Mouse (Mus musculus): Measurements from ENCODE around the gene Btrc.
A peak's percentile ranks its signal among the peaks of the same experiment; 100 is the strongest.

The Btrc gene

DNA sequence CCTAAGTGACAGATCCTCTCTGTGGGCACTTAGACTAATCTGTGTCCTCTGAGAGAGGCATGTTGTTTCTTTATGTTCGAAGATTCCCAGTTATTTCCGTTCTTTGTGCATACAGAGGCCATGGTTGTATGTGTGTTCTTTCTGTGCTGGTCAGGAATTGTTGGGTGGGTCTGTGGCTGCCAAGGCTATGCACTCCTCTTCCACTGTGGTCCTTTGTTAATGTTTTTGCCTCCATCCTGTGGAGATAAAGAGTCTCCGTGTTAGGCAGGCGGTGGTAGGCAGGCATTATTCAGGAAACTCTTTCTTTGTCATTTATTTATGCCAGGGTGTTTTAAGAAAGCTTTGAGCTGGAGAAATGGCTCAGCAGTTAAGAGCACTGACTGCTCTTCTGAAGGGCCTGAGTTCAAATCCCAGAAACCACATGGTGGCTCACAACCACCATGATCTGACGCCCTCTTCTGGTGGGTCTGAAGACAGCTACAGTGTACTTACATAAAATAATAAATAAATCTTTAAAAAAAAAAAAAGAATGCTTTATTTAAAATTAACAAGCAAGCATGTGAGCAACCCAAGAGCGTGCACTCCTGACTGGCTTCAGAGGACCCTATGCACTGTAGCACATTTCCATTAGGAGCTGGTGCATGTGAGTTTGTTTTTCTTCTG lies 67.6 kb downstream of the Btrc start:
- DNase-seq: no peak

DNA sequence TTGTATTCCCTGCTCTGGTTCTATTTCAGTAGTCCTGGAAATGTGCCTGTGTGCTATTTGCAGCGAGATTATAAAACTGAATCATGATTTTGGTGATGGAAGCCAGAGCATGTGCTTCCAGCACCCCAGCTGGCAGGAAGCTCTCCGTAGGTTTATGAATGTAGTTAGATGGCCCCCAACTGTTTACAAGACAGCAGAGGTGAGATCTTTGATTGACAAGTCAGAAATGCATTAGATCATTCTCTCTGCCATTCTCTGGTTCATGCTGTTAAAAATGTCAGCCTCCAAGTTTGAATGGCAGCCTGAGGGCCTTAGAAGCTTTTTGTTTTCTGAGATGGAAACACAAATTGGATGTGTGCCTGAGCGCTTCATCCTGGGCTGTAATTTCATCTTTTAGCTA lies 68.8 kb downstream of the Btrc start:
- peak; percentile 19 for DNase-seq

DNA sequence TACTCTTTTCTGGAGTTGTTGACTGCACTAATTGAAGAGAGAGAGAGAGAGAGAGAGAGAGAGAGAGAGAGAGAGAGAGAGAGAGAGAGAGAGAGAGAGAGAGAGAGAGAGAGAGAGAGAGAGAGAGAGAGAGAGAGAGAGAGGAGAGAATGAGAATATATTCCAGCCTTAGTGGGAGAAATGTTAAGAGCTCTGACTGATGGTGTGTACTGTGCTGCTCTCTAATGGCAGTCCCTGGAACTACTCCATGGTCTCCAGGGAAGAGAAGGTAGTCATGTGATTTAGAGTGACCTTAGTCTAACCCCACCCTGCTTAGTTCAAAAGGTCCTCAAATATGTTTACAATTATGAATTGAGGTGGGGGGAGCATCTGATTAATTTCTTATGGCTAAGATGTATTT lies 72.5 kb downstream of the Btrc start:
- DNase-seq: peak; percentile 52

DNA sequence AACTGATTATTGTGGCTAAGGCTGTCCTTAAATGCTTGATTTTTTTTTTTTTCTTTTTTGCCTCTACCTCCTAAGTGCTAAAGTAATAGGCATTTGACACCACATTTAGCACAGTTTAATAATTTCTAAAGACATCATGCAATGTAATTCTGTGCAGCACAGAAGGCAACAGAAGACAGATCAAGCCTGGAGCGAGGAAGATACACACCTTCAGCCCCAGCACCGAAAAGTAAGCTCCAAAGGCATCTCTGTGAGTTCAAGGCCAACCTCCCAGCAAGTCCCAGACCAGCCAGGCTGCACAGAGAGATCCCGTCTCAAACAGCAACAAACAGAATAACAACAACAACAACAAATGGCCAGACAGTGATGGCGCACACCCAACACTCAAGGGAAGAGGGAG lies 73.6 kb downstream of the Btrc start:
- DNase-seq: no peak

DNA sequence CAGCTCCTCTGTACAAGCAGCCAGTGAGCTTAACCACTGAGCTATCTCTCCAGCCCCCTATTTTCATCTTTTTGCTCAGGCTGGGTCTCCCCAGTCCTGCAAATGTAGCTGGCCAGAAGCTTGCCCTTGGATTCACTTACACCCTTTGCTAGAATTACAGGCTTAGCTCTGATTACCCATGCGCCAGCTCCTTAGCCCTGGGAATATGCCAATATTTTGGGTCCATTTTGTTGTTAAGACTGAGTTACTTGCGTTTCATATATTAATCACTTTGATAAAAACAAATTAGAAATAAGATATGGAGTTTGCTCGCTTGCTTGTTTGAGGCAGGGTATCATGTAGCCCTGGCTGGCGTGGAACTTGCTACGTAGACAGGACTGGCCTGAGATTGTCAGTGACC lies 74.7 kb downstream of the Btrc start:
- DNase-seq: no peak

DNA sequence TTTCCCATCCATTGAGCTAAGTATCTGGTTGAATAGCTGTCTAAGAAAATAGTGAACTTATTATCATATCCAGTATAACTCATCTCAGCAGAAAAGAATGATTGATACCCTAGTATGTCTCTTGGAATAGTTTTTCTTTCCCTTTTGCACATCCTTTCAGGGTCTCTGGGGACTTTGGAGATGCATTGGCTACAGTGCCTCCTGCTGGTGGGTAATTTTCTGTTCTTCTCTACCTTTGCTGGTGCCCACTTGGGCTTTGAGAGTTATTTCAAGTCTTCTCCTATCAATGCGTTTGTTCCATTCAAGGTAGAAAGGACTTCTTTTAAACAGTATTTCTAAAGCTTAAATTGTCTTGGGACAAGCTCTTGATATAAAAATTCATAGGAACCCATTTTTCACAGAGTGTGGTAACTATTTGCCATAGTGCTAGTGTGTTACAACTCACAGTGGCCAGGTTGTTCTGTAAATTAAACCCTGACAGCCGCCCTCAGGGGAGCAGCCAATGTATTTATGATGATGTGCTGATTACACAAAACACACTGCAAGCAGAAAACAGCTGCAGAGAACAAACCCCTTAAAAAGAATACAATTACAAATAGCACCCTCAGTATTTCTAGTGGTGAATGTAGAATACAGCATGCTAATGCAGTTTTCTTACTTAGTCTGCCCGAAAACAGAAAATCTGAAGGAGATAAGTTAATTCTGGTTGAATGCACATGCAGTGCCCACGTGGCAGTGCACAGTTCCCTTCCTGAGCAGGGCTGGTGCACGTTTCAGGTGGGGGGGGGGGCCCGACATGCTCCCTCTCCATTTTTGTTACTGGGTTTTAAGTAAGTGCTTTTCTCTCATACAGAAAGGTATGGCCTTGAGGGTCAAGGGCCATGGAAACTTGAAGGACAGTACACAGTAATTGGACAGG lies 75.7 kb downstream of the Btrc start:
- no peak for DNase-seq

DNA sequence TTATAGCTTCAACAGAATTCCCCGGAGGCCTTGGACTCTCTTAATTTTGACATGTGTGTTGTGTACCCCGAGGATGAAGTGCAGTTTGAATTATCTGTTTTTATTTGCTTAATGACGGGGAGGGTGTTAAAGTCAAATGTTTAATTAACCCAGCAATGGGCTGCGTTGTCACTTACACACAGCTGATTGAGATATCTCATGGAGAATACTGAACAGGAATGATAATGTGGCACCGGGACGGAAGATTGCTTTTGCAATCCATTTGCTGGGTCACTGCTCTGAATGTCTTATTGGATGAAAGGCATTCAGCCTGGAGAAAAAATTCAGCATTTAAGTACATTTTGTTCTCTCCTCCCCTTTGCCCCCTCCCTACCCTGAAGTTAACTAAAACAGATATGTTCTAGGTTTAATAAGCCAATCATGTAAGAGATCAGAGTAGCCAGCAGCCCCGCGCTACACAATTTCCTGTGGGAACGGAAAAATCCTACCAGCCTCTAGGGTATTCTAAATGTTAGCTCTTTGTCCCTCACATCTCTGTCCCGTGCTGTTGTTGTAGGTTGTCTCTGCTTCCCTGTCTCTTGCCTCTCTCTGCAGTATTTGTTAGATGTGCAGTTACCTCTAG lies 77.1 kb downstream of the Btrc start:
- DNase-seq: no peak

DNA sequence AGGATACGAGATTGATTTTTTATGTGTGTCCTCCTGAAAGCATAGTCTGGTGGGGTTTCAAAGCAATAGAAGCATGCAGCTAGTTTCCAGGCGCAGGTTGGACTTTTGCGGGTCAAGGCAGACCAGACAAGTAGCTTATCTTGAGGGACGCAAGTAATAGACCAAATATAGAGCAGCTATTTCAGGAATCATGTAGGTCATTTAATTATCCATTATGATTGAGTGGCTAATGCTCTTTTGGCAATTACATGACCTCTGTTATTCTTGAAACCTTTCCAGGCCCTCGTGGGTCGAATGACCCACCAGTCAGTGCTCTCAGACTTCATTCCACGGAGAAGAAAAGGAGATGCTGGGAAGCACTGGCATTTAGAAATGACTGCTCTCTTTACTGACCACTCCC lies 78.2 kb downstream of the Btrc start:
- DNase-seq: no peak

DNA sequence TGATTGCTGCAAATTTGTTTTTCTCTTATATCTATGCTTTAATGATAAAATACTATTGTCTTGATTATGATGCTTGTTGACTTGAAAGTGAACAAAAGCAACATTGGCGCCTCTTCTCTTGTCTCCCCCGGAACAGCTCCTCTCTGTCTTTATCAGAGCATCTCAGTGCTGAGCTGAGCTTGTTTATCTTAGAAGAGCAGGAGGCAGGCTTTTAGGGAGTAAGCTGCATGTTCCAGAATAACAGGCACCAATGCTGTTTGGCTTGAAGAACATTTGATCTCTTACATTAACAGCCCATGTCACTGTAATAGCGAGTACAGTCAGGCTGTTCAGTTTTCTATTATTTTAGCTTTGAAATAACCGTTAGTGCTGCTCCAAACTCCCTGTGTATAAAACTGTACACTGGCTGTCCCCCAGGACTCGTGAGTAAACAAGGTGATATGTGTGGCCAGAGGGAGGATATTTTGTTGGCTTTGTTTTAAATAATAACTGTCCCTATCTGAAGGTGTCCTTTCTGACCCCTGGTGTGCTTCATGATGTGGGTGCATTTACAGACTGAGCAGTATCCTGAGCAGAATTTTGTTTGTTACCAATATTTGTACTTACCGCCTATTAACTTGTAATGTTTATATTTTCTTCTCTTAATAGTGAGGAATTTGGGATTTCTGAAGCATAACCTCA lies 81.9 kb downstream of the Btrc start:
- no peak for DNase-seq

DNA sequence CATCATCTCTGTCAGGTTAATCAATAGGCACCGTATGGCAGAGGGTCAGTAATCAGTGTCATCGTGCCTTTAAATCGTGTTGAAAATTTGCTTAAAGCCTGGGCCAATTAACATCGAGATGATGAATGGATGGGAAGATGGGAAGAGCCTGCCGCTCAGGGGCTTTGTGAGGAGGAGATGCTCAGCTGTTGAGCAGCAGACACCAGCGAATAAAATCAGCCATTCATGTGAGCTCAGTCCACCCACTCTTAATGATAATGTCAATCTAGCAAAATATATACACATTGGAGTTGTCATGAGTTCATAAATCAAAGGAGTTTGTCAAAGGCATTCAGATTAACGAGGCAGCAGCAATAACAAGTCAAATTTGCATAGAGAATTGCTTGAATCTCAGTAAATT lies 83.1 kb downstream of the Btrc start:
- DNase-seq: no peak

DNA sequence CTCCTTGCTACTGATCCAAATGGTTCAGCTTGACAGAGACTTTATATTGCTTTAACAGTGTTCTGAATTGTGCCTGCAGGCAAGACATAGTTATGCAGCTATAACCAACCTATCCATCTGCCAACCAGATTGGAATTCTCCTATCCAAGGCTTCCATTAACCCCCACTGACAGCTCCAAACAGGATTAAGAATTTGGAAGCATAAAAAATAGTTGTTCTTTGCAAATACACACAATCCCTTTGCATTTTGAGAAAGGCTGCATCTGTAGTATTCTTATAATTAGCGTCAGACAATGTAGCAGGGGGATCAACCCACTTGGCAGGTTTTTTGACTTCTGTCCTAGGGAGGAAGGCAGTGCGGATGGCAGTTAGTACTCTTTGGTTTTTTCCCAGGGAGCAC lies 83.7 kb downstream of the Btrc start:
- DNase-seq: no peak

DNA sequence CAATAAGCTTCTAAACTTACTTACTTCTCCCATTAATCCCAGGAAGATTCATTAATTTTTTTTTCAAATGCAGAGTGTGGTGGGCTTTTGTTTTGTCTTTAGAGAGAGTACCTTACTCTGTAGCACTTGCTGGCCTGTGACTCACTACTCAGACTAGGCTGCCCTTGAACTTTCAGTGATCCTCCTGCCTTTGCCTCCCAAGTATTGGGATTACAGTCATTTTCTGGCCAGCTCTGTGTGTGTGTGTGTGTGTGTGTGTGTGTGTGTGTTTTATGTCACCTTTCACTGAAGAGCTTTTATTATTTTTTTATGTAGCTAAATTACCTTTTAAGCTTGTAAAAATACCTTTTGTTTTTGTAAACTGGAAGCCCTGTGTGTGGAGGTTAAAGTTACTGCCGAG lies 84.4 kb downstream of the Btrc start:
- no peak for DNase-seq

DNA sequence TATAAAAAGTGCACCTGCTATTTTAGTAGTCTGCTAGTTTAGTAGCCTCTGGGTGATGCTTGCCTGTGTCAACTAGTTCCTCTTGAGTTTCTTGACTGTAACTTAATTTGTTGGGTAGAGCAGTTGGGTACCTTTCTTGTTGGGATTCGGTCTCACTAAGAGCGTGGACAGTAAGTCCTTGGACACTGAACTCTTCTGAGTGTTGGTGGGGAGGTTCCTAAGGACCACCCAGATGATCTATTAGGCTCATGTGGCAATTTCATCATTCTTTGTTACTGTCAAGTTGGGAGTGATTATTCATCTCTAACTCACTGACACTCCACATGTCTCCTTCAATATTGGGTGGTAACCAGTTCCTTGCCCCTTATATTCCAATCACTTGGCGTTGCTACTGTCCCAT lies 90.9 kb downstream of the Btrc start:
- no peak for DNase-seq

DNA sequence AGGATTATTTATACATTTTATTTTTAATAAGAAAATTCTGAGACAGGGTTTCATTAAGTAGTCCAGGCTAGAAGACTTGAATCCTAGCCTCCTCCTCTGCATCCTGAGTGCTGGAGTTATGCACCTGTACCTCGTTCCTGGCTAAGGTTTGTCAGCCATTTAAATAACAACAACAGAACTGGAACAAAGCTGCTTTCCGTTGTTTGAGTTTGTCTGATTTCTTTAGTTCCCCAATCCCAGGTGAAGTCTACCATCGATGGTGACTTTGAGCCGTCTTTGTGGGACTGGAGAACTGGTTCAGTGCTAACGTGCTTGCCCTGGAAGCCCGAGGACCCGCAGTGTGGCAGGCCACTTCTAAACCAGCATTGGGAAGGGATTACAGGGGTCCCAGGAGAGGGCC lies 93.4 kb downstream of the Btrc start:
- DNase-seq: no peak

DNA sequence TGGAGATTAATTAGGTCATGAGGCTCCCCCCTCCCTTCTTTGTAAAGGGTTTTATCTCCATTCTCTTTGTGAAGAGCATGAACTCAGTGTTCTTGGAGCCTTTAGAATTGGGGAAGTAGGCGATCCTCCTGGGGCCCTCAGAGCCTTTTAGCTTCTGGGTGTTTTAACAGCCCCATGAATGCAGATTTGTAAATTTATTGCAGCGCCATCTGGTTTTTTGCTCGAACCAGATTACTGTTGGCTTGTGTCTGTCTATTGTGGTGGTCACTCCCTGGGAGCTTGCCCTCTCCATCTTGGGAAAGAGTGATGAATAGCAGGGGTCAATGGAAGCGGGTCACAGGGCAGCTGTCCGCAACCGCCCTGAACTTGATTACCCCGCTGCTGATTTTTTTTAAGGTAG lies 95.2 kb downstream of the Btrc start:
- no peak for DNase-seq

DNA sequence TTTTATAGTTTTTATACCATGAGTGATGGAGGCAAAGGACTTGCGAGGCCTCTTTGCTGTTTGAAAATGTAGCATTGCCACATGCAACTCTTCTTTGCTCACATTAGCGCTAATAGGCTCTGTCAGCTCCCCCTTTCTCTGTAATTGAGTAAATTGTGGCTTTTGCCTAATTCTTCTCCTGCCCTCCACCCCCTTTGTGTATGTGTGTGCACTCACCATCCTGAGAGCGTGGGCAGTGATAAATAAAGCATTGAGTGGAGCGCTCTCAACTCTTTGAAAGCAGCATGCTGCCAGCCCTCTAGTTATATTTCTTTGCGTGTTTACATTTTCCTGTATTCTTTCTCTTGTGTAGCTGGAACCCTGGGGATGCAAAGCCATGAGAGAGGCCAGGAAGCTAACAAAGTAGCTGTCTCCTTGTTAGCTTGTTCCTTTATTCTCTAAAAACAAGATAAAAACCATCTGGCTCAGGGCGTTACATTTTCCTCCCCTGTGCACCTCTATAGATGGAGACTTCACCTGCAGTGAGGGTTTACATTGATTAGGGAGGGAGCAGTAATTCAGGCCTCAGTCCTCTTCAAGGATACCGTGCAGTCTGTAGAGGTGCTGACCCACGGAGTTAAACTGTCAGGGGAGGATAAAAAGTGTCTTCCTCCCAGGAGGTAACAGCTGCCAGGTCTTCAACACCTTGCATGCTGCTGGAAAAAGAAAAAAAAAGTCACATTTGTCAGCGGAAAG lies 96.6 kb downstream of the Btrc start:
- DNase-seq: no peak

DNA sequence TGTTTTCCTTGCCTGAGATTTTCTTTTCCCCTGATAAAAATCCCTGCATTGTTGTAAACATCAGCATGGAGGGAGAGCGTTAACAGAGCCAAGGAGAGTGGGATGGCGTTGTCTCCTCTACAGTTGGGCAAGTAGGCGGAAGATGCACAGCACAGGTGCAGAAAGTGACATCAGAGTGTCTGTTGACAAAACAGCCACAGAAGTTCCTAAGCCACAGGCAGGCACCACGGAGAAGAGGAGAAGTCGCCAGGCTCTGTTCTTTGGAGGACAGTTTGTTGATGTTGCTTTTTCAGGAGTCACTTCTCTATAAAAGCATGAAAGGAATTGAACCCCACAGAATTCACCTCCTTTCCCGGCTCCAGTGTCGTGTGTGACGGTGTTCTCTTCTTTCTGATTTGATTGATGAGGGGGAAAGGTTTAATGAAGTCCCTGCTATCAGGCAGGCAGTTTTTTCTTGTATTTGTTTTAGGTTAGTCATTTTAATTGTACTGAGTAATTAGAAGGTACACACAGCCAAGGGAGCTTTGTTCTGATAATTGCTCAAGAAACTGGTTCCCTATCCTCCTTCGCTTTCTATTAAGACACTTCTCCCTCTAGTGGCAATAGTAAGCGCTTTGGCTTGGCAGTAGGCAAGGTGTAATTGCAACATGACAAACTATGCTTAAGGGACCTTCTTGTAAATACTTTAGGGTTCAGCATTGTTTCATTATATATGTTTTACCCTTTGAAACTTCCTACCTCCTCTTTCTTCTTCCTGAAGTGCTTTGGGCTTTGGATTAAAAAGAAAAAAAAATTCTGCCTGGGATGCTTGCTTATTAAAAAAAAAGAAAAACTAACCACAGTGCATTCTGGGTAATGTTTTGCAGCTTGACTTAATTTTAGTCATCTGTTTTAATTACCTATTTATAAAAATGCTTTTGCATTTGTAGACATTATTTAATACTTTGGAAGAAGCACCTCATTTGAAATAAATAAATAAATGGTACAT lies 97.5 kb downstream of the Btrc start:
- DNase-seq: no peak

DNA sequence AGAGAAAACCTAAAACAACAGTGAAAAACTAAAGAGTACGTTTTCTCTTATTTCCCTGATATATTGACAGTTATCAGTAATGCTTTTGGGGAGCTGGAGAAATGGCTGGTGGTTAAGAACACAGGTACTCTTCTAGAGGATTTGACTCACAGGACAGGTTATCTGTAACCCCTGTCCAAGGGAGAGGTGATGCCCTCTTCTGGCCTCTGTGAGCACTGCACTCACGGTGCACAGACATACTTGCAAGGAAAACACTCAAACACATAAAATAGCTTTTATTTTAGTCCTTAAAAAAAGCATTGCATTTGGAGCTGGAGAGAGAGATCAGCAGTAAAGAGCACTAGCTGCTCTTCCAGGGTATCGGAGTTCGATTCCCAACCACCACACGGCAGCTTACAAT lies 106.2 kb downstream of the Btrc start:
- DNase-seq: no peak

DNA sequence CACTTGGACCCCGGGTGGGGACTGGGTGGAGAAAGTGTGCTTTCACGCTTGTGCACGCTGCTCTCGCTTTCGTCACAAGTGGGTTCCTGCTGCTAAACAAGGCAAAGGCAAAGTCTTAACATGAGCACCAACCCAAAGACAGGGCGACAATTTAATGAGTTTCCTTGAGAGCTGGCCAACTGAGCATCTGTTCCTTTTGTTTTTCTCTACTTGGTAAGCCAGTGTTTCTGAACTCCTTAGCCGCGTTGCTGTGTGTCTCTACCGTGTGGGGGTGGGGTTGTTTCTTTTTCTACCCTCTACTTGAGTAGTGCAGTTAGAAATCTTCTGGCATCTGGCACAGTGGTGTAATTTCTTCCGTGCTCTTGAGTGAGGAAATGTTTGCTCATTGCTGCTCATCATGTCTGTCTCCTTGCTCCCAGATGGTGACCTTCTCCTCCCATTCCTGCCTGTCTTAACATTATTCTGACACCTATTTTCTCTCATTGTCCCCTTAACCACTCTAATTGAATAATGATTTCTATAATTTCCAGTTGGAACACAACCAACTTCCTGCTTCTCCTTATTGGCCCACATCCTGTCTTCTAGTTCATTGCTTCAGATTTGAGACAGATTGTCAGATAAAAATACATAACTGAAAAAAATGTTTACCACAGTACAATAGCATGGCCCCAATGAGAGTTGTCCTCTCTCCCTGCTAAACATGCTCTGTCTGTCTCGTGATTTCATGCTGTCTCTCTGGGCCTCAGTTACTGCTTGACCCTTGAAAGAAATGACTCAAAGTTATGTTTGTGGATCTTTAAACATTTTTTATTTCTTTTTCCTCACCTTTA lies 109.4 kb downstream of the Btrc start:
- DNase-seq: no peak

DNA sequence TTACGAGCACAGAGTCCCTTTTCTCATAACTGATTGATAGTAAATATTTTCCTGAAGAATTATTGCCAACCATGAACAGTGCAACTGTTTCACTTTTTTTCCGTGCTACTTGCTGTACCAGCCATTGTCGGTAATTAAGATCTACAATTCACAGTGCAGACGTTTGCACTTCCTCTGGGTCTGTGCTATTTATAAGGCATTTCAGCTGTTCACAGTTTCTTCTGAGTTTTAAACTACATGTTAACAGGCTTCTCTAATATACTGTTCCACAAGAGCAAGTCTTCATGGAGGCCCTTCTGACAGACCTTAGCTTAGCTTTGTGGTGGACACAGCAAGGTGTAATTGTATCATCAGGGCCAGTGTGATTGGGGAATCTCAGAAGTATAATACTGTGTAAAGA lies 111.2 kb downstream of the Btrc start:
- no peak for DNase-seq

Data from right cerebral cortex, postnatal 4 days (tissue).